In the genomic region with DNA sequence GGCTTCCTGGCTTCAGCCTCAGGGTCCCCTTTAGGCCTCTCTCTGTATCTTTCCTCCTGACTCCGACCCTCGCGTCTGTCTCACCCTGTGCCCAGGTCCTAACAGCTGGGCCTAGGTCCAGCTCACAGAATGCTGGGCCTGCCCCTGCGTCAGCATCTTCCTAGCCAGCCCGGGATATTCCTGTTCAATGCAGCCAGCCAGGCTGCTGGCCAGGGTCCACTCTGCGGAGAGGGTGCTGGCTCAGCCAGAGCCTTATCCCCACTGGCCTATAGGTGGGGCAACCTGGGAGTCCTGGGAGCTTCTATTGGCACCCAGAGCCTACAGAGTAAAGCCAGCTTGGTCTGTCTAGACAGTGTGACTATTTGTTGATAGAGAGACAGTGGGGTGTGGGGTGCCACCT, we compare ENCODE assay signal across 8 mouse cellular contexts. TPM values are rescaled to one million over a fixed set of nuclear protein-coding genes. Genes with fewer than 3 reads are reported as not detected.
DNase-seq lines count a peak whose midpoint lies in the region; ATAC-seq lines count a peak whose summit lies in the region.

No protein-coding gene starts in this region.

- no peaks in the 10 kb centered on the region for H3K36me3 ChIP-seq in hindbrain, embryonic 10.5 days
- no peaks in the 10 kb centered on the region for H3K36me3 ChIP-seq in hindbrain, embryonic 16.5 days (ENCODE audit: control insufficient read depth, insufficient read depth, low read length)
- H3K36me3 ChIP-seq in heart, embryonic 13.5 days: peaks cover 9% of the 10 kb centered on the region

- no peaks in the 10 kb centered on the region for H3K9me3 ChIP-seq in hindbrain, embryonic 10.5 days
- H3K9me3 ChIP-seq in hindbrain, embryonic 16.5 days (ENCODE audit: control insufficient read depth, low read length): no peaks in the 10 kb centered on the region
- no peaks in the 10 kb centered on the region for H3K9me3 ChIP-seq in heart, embryonic 13.5 days

- no peak overlapping the region for H3K4me2 ChIP-seq in hindbrain, embryonic 16.5 days (ENCODE audit: low read length)
- H3K4me2 ChIP-seq in heart, embryonic 13.5 days: peak overlapping the region; percentile 88

- WGBS in hindbrain, embryonic 10.5 days: 63% methylated on average over 6 of the region's 6 CpGs
- WGBS in hindbrain, embryonic 16.5 days: 65% methylated on average over 6 of the region's 6 CpGs
- WGBS in heart, embryonic 13.5 days: 65% methylated on average over 6 of the region's 6 CpGs

- ATAC-seq in hindbrain, embryonic 16.5 days: no peak
- ATAC-seq in heart, embryonic 13.5 days (ENCODE audit: extremely low read depth, insufficient number of reproducible peaks, low FRiP score, low TSS enrichment): no peak
- no peak for ATAC-seq in activated CD4-positive, CD25-positive, alpha-beta regulatory T cell, adult 4 months

- H3K4me1 ChIP-seq in hindbrain, embryonic 10.5 days (replicated peaks): peaks cover 45% of the 10 kb centered on the region
- H3K4me1 ChIP-seq in hindbrain, embryonic 16.5 days (ENCODE audit: control insufficient read depth, insufficient read depth, low read depth, low read length): peaks cover 12% of the 10 kb centered on the region
- H3K4me1 ChIP-seq in heart, embryonic 13.5 days: peaks cover 83% of the 10 kb centered on the region

- no peak overlapping the region for H3K27ac ChIP-seq in hindbrain, embryonic 10.5 days
- no peak overlapping the region for H3K27ac ChIP-seq in hindbrain, embryonic 16.5 days (ENCODE audit: low read depth, low read length)
- H3K27ac ChIP-seq in heart, embryonic 13.5 days (replicated peaks): peak overlapping the region; percentile 72

- no peak overlapping the region for H3K9ac ChIP-seq in hindbrain, embryonic 16.5 days (ENCODE audit: low read depth, low read length)
- H3K9ac ChIP-seq in heart, embryonic 13.5 days: peak overlapping the region; percentile 90

- H3K4me3 ChIP-seq in hindbrain, embryonic 10.5 days: peak overlapping the region; percentile 70; the same call in 1 of the 2 replicates
- no peak overlapping the region for H3K4me3 ChIP-seq in hindbrain, embryonic 16.5 days (ENCODE audit: low read length)
- H3K4me3 ChIP-seq in heart, embryonic 13.5 days: peak overlapping the region; percentile 66

- H3K27me3 ChIP-seq in hindbrain, embryonic 10.5 days (ENCODE audit: insufficient read depth, poor library complexity, severe bottlenecking): peaks cover 50% of the 10 kb centered on the region
- no peaks in the 10 kb centered on the region; the same call in 1 of the 2 replicates for H3K27me3 ChIP-seq in hindbrain, embryonic 16.5 days (replicated peaks; ENCODE audit: control insufficient read depth, insufficient read depth, low read length)
- no peaks in the 10 kb centered on the region for H3K27me3 ChIP-seq in heart, embryonic 13.5 days (replicated peaks)

- no peak for DNase-seq in hindbrain, embryonic 10.5 days (ENCODE audit: low spot score)
- DNase-seq in cerebellum, postnatal 36 days: peak; percentile 43 to 45
- DNase-seq in liver: peak; percentile 56
- no peak for DNase-seq in urinary bladder, adult 18-20 months (ENCODE audit: low spot score in 2 of 2)
- no peak for DNase-seq in ovary, postnatal 36 days (ENCODE audit: low spot score)

RNA-seq across cellular contexts. Expression of a gene that starts 1.6 kb away (rescaled TPM):
- 0.14 TPM in 1 of 2 replicates, not detected in the other for polyA plus RNA-seq in hindbrain, embryonic 10.5 days (2016; fragmentation: Nextera tagmentation; extraction: Ambion mirVana)
- polyA plus RNA-seq in hindbrain, embryonic 16.5 days (2015; fragmentation: Nextera tagmentation; extraction: Ambion mirVana): 0.09 TPM in 1 of 2 replicates, not detected in the other
- polyA plus RNA-seq in heart, embryonic 13.5 days (2015; fragmentation: Nextera tagmentation; extraction: Ambion mirVana): 0.08 and 0.13 TPM in 2 replicates
- polyA plus RNA-seq in activated CD4-positive, CD25-positive, alpha-beta regulatory T cell, adult 4 months (2017; shearing (Covaris generic)): not detected

RNA-seq across cellular contexts. Expression of a gene that starts 2.2 kb away (rescaled TPM):
- polyA plus RNA-seq in hindbrain, embryonic 10.5 days (2016; fragmentation: Nextera tagmentation; extraction: Ambion mirVana): 154 and 173 TPM in 2 replicates
- polyA plus RNA-seq in hindbrain, embryonic 16.5 days (2015; fragmentation: Nextera tagmentation; extraction: Ambion mirVana): 43.1 and 60.9 TPM in 2 replicates
- 58.5 and 76.5 TPM in 2 replicates for polyA plus RNA-seq in heart, embryonic 13.5 days (2015; fragmentation: Nextera tagmentation; extraction: Ambion mirVana)
- polyA plus RNA-seq in activated CD4-positive, CD25-positive, alpha-beta regulatory T cell, adult 4 months (2017; shearing (Covaris generic)): 10 to 100 TPM; 26.9 to 27.1 TPM

Comparison
In these comparisons a context has a peak if more than half of its experiments do, and no peak if none do; other contexts are left out.
1. DNase-seq: peak in cerebellum, postnatal 36 days (2 of 2) and liver (single experiment); none in hindbrain, embryonic 10.5 days (single experiment), urinary bladder, adult 18-20 months (0 of 2) and ovary, postnatal 36 days (single experiment).